Mouse (Mus musculus) stomach, embryonic 16.5 days (tissue): ENCODE results near the gene Lgals1. TPM values are rescaled to one million over a fixed set of nuclear protein-coding genes. Genes with fewer than 3 reads are reported as not detected.

Experiments
- microRNA-seq: library from miRNA; unstranded; fragments of <30 nt; microRNA quantifications from one replicate; pipeline ENCODE4, GENCODE M21; 2016
- polyA plus RNA-seq: library from polyadenylated mRNA; unstranded; fragments of >200 nt; fragmentation: Nextera tagmentation; extraction: Ambion mirVana; gene quantifications from 2 replicates; pipeline ENCODE4 v1.2.1, GENCODE M21; 2015

Gene Lgals1
- polyA plus RNA-seq, 1 experiment from 2014 or later, result 1,528 TPM

Small RNAs within 50 kb of the gene (microRNA-seq; reads per million reads assigned to microRNA genes)
- gene Mir6955, result not detected

Other genes starting within 250 kb of the Lgals1 start
- gene Elfn2, start 208.0 kb upstream of the Lgals1 start, polyA plus RNA-seq, result 0.07 and 0.17 TPM in 2 replicates
- 18.5 and 18.7 TPM in 2 replicates for gene Mfng, start 153.2 kb upstream of the Lgals1 start, polyA plus RNA-seq
- gene Card10, start 123.7 kb upstream of the Lgals1 start, polyA plus RNA-seq, result 4.0 and 4.4 TPM in 2 replicates
- gene Cdc42ep1, start 84.1 kb upstream of the Lgals1 start, polyA plus RNA-seq, result 47.9 and 52.2 TPM in 2 replicates
- 86.6 and 122 TPM in 2 replicates for gene Lgals2, start 71.2 kb upstream of the Lgals1 start, polyA plus RNA-seq
- 48.4 and 51.4 TPM in 2 replicates for gene Gga1, start 49.5 kb upstream of the Lgals1 start, polyA plus RNA-seq
- 0.32 and 0.46 TPM in 2 replicates for gene Gm49510, start 27.1 kb upstream of the Lgals1 start, polyA plus RNA-seq
- 42.1 and 44.5 TPM in 2 replicates for gene Sh3bp1, start 27.0 kb upstream of the Lgals1 start, polyA plus RNA-seq
- gene Pdxp, start 12.8 kb upstream of the Lgals1 start, polyA plus RNA-seq, result 5.1 and 5.9 TPM in 2 replicates
- 45.6 and 46.9 TPM in 2 replicates for gene Nol12, start 8.2 kb downstream of the Lgals1 start, polyA plus RNA-seq
- gene Triobp, start 21.0 kb downstream of the Lgals1 start, polyA plus RNA-seq, result 54.2 and 63.6 TPM in 2 replicates
- gene H1f0, start 101.7 kb downstream of the Lgals1 start, polyA plus RNA-seq, result 479 and 551 TPM in 2 replicates
- gene Galr3, start 115.2 kb downstream of the Lgals1 start, polyA plus RNA-seq, result 0.26 and 0.43 TPM in 2 replicates
- gene Ankrd54, start 136.2 kb downstream of the Lgals1 start, polyA plus RNA-seq, result 35.7 and 35.8 TPM in 2 replicates
- 208 and 211 TPM in 2 replicates for gene Eif3l, start 148.5 kb downstream of the Lgals1 start, polyA plus RNA-seq
- gene Micall1, start 182.2 kb downstream of the Lgals1 start, polyA plus RNA-seq, result 10.4 and 11.2 TPM in 2 replicates
- 281 and 302 TPM in 2 replicates for gene Polr2f, start 214.3 kb downstream of the Lgals1 start, polyA plus RNA-seq
- 6.9 and 7.3 TPM in 2 replicates for gene 1700088E04Rik, start 214.5 kb downstream of the Lgals1 start, polyA plus RNA-seq
- 5.3 and 5.4 TPM in 2 replicates for gene Sox10, start 238.5 kb downstream of the Lgals1 start, polyA plus RNA-seq